In genomic region chr2:27331560-27331959, GRCm38 (mm10) we compare ENCODE assay signal across 19 mouse cellular contexts.
A peak's percentile ranks its signal among the peaks of the same experiment; 100 is the strongest.
DNase-seq lines count a peak whose midpoint lies in the region; ATAC-seq and TF ChIP-seq lines count a peak whose summit lies in the region.
"Had no signal": no experiment of that assay in that cellular context is flagged by ENCODE, and none has a peak within 500 bp of the region (broad histone marks: within the 10 kb centered on the region; RNA-seq: fewer than 3 reads in every experiment).

No protein-coding gene starts in this region.

- H3K9ac ChIP-seq in hindbrain, embryonic 14.5 days: no peak overlapping the region
- H3K9ac ChIP-seq: embryonic facial prominence, embryonic 15.5 days; forebrain, embryonic 12.5 days; intestine, embryonic 15.5 days; liver, postnatal 0 days had no signal

- peaks cover 31% of the 10 kb centered on the region for H3K4me1 ChIP-seq in hindbrain, embryonic 14.5 days (replicated peaks; ENCODE audit: control insufficient read depth, insufficient read depth, low read length)

- H3K27me3 ChIP-seq in hindbrain, embryonic 14.5 days (ENCODE audit: control insufficient read depth, insufficient read depth, low read length): no peaks in the 10 kb centered on the region
- H3K27me3 ChIP-seq: embryonic facial prominence, embryonic 15.5 days; forebrain, embryonic 12.5 days; intestine, embryonic 15.5 days had no signal

- no peak for ATAC-seq in hindbrain, embryonic 14.5 days (ENCODE audit: low FRiP score)
- ATAC-seq: CD4-positive, CD25-positive, alpha-beta regulatory T cell, adult 4 months; intestine, embryonic 15.5 days; liver, postnatal 0 days had no signal

- 0 out of 2 replicates have a peak overlapping the region, but pooled peaks have one; percentile 39 for H3K27ac ChIP-seq in layer of hippocampus, adult 2 months
- 0 out of 2 replicates have a peak overlapping the region, but pooled peaks have one; percentile 65 for H3K27ac ChIP-seq in hindbrain, embryonic 14.5 days
- H3K27ac ChIP-seq: embryonic facial prominence, embryonic 15.5 days; intestine, embryonic 15.5 days had no signal

- no peaks in the 10 kb centered on the region for H3K9me3 ChIP-seq in hindbrain, embryonic 14.5 days (ENCODE audit: control insufficient read depth, low read length)
- H3K9me3 ChIP-seq: embryonic facial prominence, embryonic 15.5 days; forebrain, embryonic 12.5 days; intestine, embryonic 15.5 days had no signal

- H3K4me3 ChIP-seq in layer of hippocampus, adult 2 months: no peak overlapping the region
- no peak overlapping the region for H3K4me3 ChIP-seq in hindbrain, embryonic 14.5 days (replicated peaks; ENCODE audit: low read length)
- H3K4me3 ChIP-seq: embryonic facial prominence, embryonic 15.5 days; forebrain, embryonic 12.5 days; intestine, embryonic 15.5 days had no signal

- 81% methylated on average over 5 of the region's 5 CpGs for WGBS in hindbrain, embryonic 14.5 days

- no peaks in the 10 kb centered on the region for H3K36me3 ChIP-seq in hindbrain, embryonic 14.5 days (replicated peaks; ENCODE audit: control insufficient read depth, insufficient read depth)
- H3K36me3 ChIP-seq: embryonic facial prominence, embryonic 15.5 days; intestine, embryonic 15.5 days had no signal

- no peak for DNase-seq in layer of hippocampus, adult 2 months (ENCODE audit: low spot score in 2 of 2)
- DNase-seq in layer of hippocampus, adult 11-12 months (ENCODE audit: low spot score): no peak
- peak; percentile 44 for DNase-seq in urinary bladder, postnatal 14 days (ENCODE audit: low spot score)
- DNase-seq in urinary bladder, postnatal 10 days (ENCODE audit: low spot score): no peak
- DNase-seq in hindbrain, embryonic 14.5 days (ENCODE audit: low spot score): no peak
- DNase-seq in frontal cortex, postnatal 14 days (ENCODE audit: low spot score in 2 of 2): no peak
- no peak for DNase-seq in kidney, postnatal 14 days
- DNase-seq: cerebellum, adult 9-11 months; embryo, embryonic 11 days; gastrocnemius, postnatal 25 days; heart, postnatal 10 days; liver; liver, postnatal 0 days; lung, postnatal 4 days; retina, postnatal 1 day had no signal

- TF ChIP-seq CTCF in layer of hippocampus, adult 2 months (conservative IDR thresholded peaks at IDR 0.05): no peak

- H3K4me2 ChIP-seq in hindbrain, embryonic 14.5 days (replicated peaks): no peak overlapping the region
- H3K4me2 ChIP-seq: embryonic facial prominence, embryonic 15.5 days; forebrain, embryonic 12.5 days; intestine, embryonic 15.5 days had no signal
